Mouse (Mus musculus) heart, postnatal 0 days (tissue): Measurements from ENCODE around the gene Dmgdh. TPM values are rescaled to one million over a fixed set of nuclear protein-coding genes. Genes with fewer than 3 reads are reported as not detected.

Source experiments
- ATAC-seq: fragments of 200-750 bp; cut with Nextera tagmentation; 2 replicates; pipeline ENCODE4 v1.8.0; 2017; ENCODE audit warnings: low read depth, moderate number of reproducible peaks, moderate library complexity; ENCODE audit not compliant: insufficient read depth
- DNase-seq: peaks from one replicate; pipeline ENCODE4 v3.0.0-alpha.2; 2016; ENCODE audit warnings: low spot score
- H3K27ac ChIP-seq: fragments of 300-500 bp; sonication (generic); 2 replicates; pipeline ENCODE4 v1.5.1; 2014; ENCODE audit warnings: low read depth, mild to moderate bottlenecking
- H3K27me3 ChIP-seq: fragments of 300-500 bp; sonication (generic); 2 replicates; pipeline ENCODE4 v1.6.1; 2014; ENCODE audit warnings: low read length, mixed read lengths; ENCODE audit not compliant: control insufficient read depth, insufficient read depth
- H3K36me3 ChIP-seq: fragments of 300-500 bp; sonication (generic); replicated peaks from 2 replicates; pipeline ENCODE4 v1.6.1; 2014; ENCODE audit warnings: low read length, mixed read lengths; ENCODE audit not compliant: control insufficient read depth, insufficient read depth
- H3K4me1 ChIP-seq: fragments of 300-500 bp; sonication (generic); 2 replicates; pipeline ENCODE4 v1.6.1; 2014; ENCODE audit warnings: antibody characterized with exemption; ENCODE audit not compliant: control insufficient read depth, insufficient read depth
- H3K4me2 ChIP-seq: fragments of 300-500 bp; sonication (generic); 2 replicates; pipeline ENCODE4 v1.6.1; 2014; ENCODE audit warnings: low read depth, mild to moderate bottlenecking, low read length, moderate library complexity
- H3K4me3 ChIP-seq: fragments of 300-500 bp; sonication (generic); 2 replicates; pipeline ENCODE4 v1.5.1; 2014; ENCODE audit warnings: low read depth, low read length
- H3K9ac ChIP-seq: fragments of 300-500 bp; sonication (generic); replicated peaks from 2 replicates; pipeline ENCODE4 v1.6.1; 2014; ENCODE audit warnings: low read depth, low read length, mixed read lengths
- H3K9me3 ChIP-seq: fragments of 300-500 bp; sonication (generic); replicated peaks from 2 replicates; pipeline ENCODE4 v1.6.1; 2016; ENCODE audit warnings: low read length; ENCODE audit not compliant: control insufficient read depth
- CTCF ChIP-seq: IDR thresholded peaks from 2 replicates; pipeline ENCODE4 v1.5.1; 2016; ENCODE audit warnings: antibody characterized with exemption, control low read depth, low read depth
- EP300 ChIP-seq: IDR thresholded peaks from 2 replicates; pipeline ENCODE4 v1.6.1; 2016; ENCODE audit warnings: antibody characterized with exemption, low read depth
- WGBS: fragments of 180-500 bp; shearing (Covaris S2); extraction: QIAGEN DNeasy Blood & Tissue Kit; methylation state at CpG from one replicate; pipeline ENCODE4 v1.1.7; 2014; 5-methylcytosine and 5-hydroxymethylcytosine counted together
- polyA plus RNA-seq: library from polyadenylated mRNA; unstranded; fragments of >200 nt; fragmentation: Nextera tagmentation; extraction: Ambion mirVana; gene quantifications from 2 replicates; pipeline ENCODE4 v1.2.1, GENCODE M21; 2015
- total RNA-seq: library from RNA; depleted of rRNA; stranded (reverse); fragments of >200 nt; gene quantifications from 2 replicates; pipeline ENCODE4 v1.2.3, GENCODE M21; 2014; ENCODE audit warnings: low replicate concordance

Dmgdh gene
- total and polyA plus RNA-seq, 2 experiments from 2014 or later = not detected

GRCm38 (mm10) chr13:93764321-93764973 is 90.2 kb downstream of the Dmgdh start:
- Histone ChIP-seq H3K27ac (no peak overlapping the region), H3K4me3 (no peak overlapping the region), H3K27me3 (no peaks in the 10 kb centered on the region), H3K36me3 (no peaks in the 10 kb centered on the region), H3K4me2 (no peak overlapping the region), H3K9me3 (no peaks in the 10 kb centered on the region), H3K4me1 (no peaks in the 10 kb centered on the region), H3K9ac (no peak overlapping the region)
- TF ChIP-seq CTCF (no peak), EP300 (no peak)
- DNase-seq (no peak), ATAC-seq (no peak)
- WGBS = 68% methylated on average over 13 of the region's 13 CpGs

GRCm38 (mm10) chr13:93771031-93771587 is 96.9 kb downstream of the Dmgdh start:
- Histone ChIP-seq H3K27ac (peak overlapping the region; percentile 86), H3K4me1 (peaks cover 10% of the 10 kb centered on the region; the same call in 1 of the 2 replicates), H3K4me2 (peak overlapping the region; percentile 97), H3K4me3 (peak overlapping the region; percentile 75), H3K9ac (peak overlapping the region; percentile 71), H3K27me3 (no peaks in the 10 kb centered on the region), H3K9me3 (no peaks in the 10 kb centered on the region), H3K36me3 (no peaks in the 10 kb centered on the region)
- TF ChIP-seq EP300 (no peak), CTCF (no peak)
- ATAC-seq = no peak
- no peak for DNase-seq
- 37% methylated on average over 9 of the region's 9 CpGs for WGBS

- Histone ChIP-seq H3K9me3 (no peaks in the 10 kb centered on the region), H3K4me2 (peak within 1 kb of the TSS; percentile 97), H3K4me1 (peaks cover 10% of the 10 kb centered on the region; the same call in 1 of the 2 replicates), H3K9ac (peak within 1 kb of the TSS; percentile 71), H3K4me3 (peak within 1 kb of the TSS; percentile 75), H3K27ac (peak within 1 kb of the TSS; percentile 86), H3K36me3 (no peaks in the 10 kb centered on the region), H3K27me3 (no peaks in the 10 kb centered on the region)
- under 1% methylated on average over 59 of the region's 66 CpGs for WGBS
- ATAC-seq (peak; percentile 96), DNase-seq (peak; percentile 86)
- TF ChIP-seq EP300 (no peak), CTCF (peak; percentile 68)
Observed at GRCm38 (mm10) chr13:93771588-93772278, 97.5 kb downstream of the Dmgdh start, which contains the start of gene Arsb. Gene Arsb, plus strand, starts transcription at chr13:93771630.

GRCm38 (mm10) chr13:93772279-93772636 is 98.0 kb downstream of the Dmgdh start:
- DNase-seq = no peak
- Histone ChIP-seq H3K27me3 (no peaks in the 10 kb centered on the region), H3K36me3 (no peaks in the 10 kb centered on the region), H3K4me1 (peaks cover 10% of the 10 kb centered on the region; the same call in 1 of the 2 replicates), H3K9ac (peak overlapping the region; percentile 71), H3K4me3 (peak overlapping the region; percentile 75), H3K4me2 (peak overlapping the region; percentile 97), H3K27ac (peak overlapping the region; percentile 86), H3K9me3 (no peaks in the 10 kb centered on the region)
- 14% methylated on average over 8 of the region's 8 CpGs for WGBS
- ATAC-seq = peak; percentile 66; the same call in 1 of the 2 replicates
- TF ChIP-seq EP300 (no peak), CTCF (no peak)

- no peak for ATAC-seq
- peak overlapping the region; percentile 71 for H3K9ac ChIP-seq
- TF ChIP-seq EP300 (no peak), CTCF (no peak)
- no peak for DNase-seq
- H3K36me3 ChIP-seq = no peaks in the 10 kb centered on the region
- H3K9me3 ChIP-seq = no peaks in the 10 kb centered on the region
- no peaks in the 10 kb centered on the region for H3K27me3 ChIP-seq
- no peak overlapping the region for H3K27ac ChIP-seq
- peak overlapping the region; percentile 75 for H3K4me3 ChIP-seq
- WGBS = 53% methylated on average over 7 of the region's 7 CpGs
- peak overlapping the region; percentile 97 for H3K4me2 ChIP-seq
- H3K4me1 ChIP-seq = peaks cover 10% of the 10 kb centered on the region; the same call in 1 of the 2 replicates
Observed at GRCm38 (mm10) chr13:93772861-93773260, 98.6 kb downstream of the Dmgdh start.
